Mouse (Mus musculus) gonadal fat pad, adult 2 months (tissue): ENCODE data around the gene Elp6. TPM values are rescaled to one million over a fixed set of nuclear protein-coding genes. Genes with fewer than 3 reads are reported as not detected.
"Not testable (repeated sequence)": the region's sequence is repeated elsewhere in the genome, so short reads cannot be mapped to it uniquely, and the experiment has no call there.

Source experiments
- DNase-seq: peaks from one replicate; pipeline ENCODE4 v3.0.0-alpha.2; 2012; ENCODE audit warnings: low read depth
- polyA plus RNA-seq: library from polyadenylated mRNA; depleted of rRNA; stranded (reverse); fragments of >200 nt; gene quantifications from 2 replicates; pipeline ENCODE4 v1.2.3, GENCODE M21; 2012

Gene Elp6
- polyA plus RNA-seq, 1 experiment: 14.3 TPM

GRCm38 (mm10) chr9:110316503-110316902, 11.5 kb downstream of the Elp6 start:
- no peak for DNase-seq

GRCm38 (mm10) chr9:110320769-110321168, 15.8 kb downstream of the Elp6 start:
- DNase-seq: no peak

- DNase-seq: no peak
Measured at GRCm38 (mm10) chr9:110322972-110323371, 18.0 kb downstream of the Elp6 start.

GRCm38 (mm10) chr9:110324181-110324580, 19.2 kb downstream of the Elp6 start:
- DNase-seq: no peak

- no peak for DNase-seq
Measured at GRCm38 (mm10) chr9:110328178-110328577, 23.2 kb downstream of the Elp6 start.

- no peak for DNase-seq
Measured at GRCm38 (mm10) chr9:110328946-110329630, 24.1 kb downstream of the Elp6 start.

- DNase-seq: no peak
Measured at GRCm38 (mm10) chr9:110329655-110330054, 24.7 kb downstream of the Elp6 start.

- DNase-seq: no peak
Measured at GRCm38 (mm10) chr9:110330341-110330740, 25.4 kb downstream of the Elp6 start.

GRCm38 (mm10) chr9:110330913-110331312, 25.9 kb downstream of the Elp6 start:
- not testable (repeated sequence) for DNase-seq

- no peak for DNase-seq
Measured at GRCm38 (mm10) chr9:110333135-110333895, 28.3 kb downstream of the Elp6 start, which contains the start of gene Scap. Scap (plus strand) TSS chr9:110333288.

GRCm38 (mm10) chr9:110333896-110334259, 28.9 kb downstream of the Elp6 start:
- DNase-seq: no peak

GRCm38 (mm10) chr9:110334849-110335248, 29.9 kb downstream of the Elp6 start:
- DNase-seq: no peak

- no peak for DNase-seq
Measured at GRCm38 (mm10) chr9:110340037-110340750, 35.2 kb downstream of the Elp6 start.

GRCm38 (mm10) chr9:110342008-110342407, 37.0 kb downstream of the Elp6 start:
- no peak for DNase-seq

GRCm38 (mm10) chr9:110343805-110344204, 38.8 kb downstream of the Elp6 start:
- DNase-seq: no peak

- DNase-seq: no peak
Measured at GRCm38 (mm10) chr9:110345057-110345739, 40.2 kb downstream of the Elp6 start.

- no peak for DNase-seq
Measured at GRCm38 (mm10) chr9:110348899-110349298, 43.9 kb downstream of the Elp6 start.

- peak; percentile 87 for DNase-seq
Measured at GRCm38 (mm10) chr9:110350188-110350587, 45.2 kb downstream of the Elp6 start.

- DNase-seq: no peak
Measured at GRCm38 (mm10) chr9:110350612-110351011, 45.6 kb downstream of the Elp6 start.

GRCm38 (mm10) chr9:110351350-110351749, 46.4 kb downstream of the Elp6 start:
- DNase-seq: no peak

GRCm38 (mm10) chr9:110351932-110352632, 47.1 kb downstream of the Elp6 start:
- DNase-seq: no peak
